Mouse (Mus musculus): ENCODE data around the gene 4931423N10Rik.

- TF ChIP-seq CTCF (IDR thresholded peaks at IDR 0.05; ENCODE audit: low read depth) (no peak), EP300 (IDR thresholded peaks at IDR 0.05; ENCODE audit: low read depth) (no peak)
Measured at GRCm38 (mm10) chr2:23225199-23225598, 17.9 kb downstream of the 4931423N10Rik start.

Data from heart, postnatal 0 days (tissue).